In genomic region chr15:89076156-89076731, GRCm38 (mm10) we compare ENCODE assay signal across 8 mouse cellular contexts. TPM values are rescaled to one million over a fixed set of nuclear protein-coding genes. Genes with fewer than 3 reads are reported as not detected.
DNase-seq lines count a peak whose midpoint lies in the region; ATAC-seq lines count a peak whose summit lies in the region.

No protein-coding gene starts in this region.

- no peak; the same call in none of the 2 replicates for ATAC-seq in embryonic facial prominence, embryonic 14.5 days (ENCODE audit: low read depth)
- ATAC-seq in heart, embryonic 14.5 days (ENCODE audit: insufficient number of reproducible peaks, insufficient read depth, low FRiP score, low read depth): peak; percentile 2; the same call in 1 of the 2 replicates

- peaks cover 31% of the 10 kb centered on the region for H3K4me1 ChIP-seq in embryonic facial prominence, embryonic 14.5 days (ENCODE audit: control insufficient read depth, insufficient read depth, low read length)
- peaks cover 34 to 46% of the 10 kb centered on the region in 2 experiments for H3K4me1 ChIP-seq in heart, embryonic 14.5 days (ENCODE audit: control insufficient read depth in 2 of 2, insufficient read depth in 2 of 2, low read length in 2 of 2)

- peaks cover 15% of the 10 kb centered on the region; the same call in 1 of the 2 replicates for H3K36me3 ChIP-seq in embryonic facial prominence, embryonic 14.5 days (ENCODE audit: control insufficient read depth, insufficient read depth, low read length)
- peaks cover 18% of the 10 kb centered on the region for H3K36me3 ChIP-seq in heart, embryonic 14.5 days (ENCODE audit: control insufficient read depth, insufficient read depth, low read length)

- H3K27ac ChIP-seq in embryonic facial prominence, embryonic 14.5 days (replicated peaks; ENCODE audit: low read depth, low read length): peak overlapping the region; percentile 62
- peak overlapping the region; percentile 84 to 96 for H3K27ac ChIP-seq in heart, embryonic 14.5 days (replicated peaks in 1 of 2; ENCODE audit: control insufficient read depth in 1 of 2, insufficient read depth in 1 of 2, low read depth in 2 of 2, low read length in 2 of 2)

- H3K27me3 ChIP-seq in embryonic facial prominence, embryonic 14.5 days (replicated peaks; ENCODE audit: control insufficient read depth, insufficient read depth, low read length): no peaks in the 10 kb centered on the region
- no peaks in the 10 kb centered on the region for H3K27me3 ChIP-seq in heart, embryonic 14.5 days (ENCODE audit: control insufficient read depth, insufficient read depth, low read length)

- H3K4me2 ChIP-seq in embryonic facial prominence, embryonic 14.5 days (ENCODE audit: low read depth, low read length): peak overlapping the region; percentile 84
- peak overlapping the region; percentile 83 for H3K4me2 ChIP-seq in heart, embryonic 14.5 days (ENCODE audit: low read length)

- no peaks in the 10 kb centered on the region for H3K9me3 ChIP-seq in embryonic facial prominence, embryonic 14.5 days (ENCODE audit: control insufficient read depth, low read length)
- no peaks in the 10 kb centered on the region for H3K9me3 ChIP-seq in heart, embryonic 14.5 days (ENCODE audit: control insufficient read depth, low read length)

- H3K9ac ChIP-seq in embryonic facial prominence, embryonic 14.5 days (ENCODE audit: low read depth, low read length): peak overlapping the region; percentile 80
- peak overlapping the region; percentile 96 for H3K9ac ChIP-seq in heart, embryonic 14.5 days (ENCODE audit: low read length)

- WGBS in embryonic facial prominence, embryonic 14.5 days: 0% methylated on average over 14 of the region's 39 CpGs
- WGBS in heart, embryonic 14.5 days: under 1% methylated on average over 39 of the region's 39 CpGs

- peak overlapping the region; percentile 57 for H3K4me3 ChIP-seq in embryonic facial prominence, embryonic 14.5 days (ENCODE audit: low read depth, low read length)
- peak overlapping the region; percentile 82 to 92 for H3K4me3 ChIP-seq in heart, embryonic 14.5 days (ENCODE audit: control insufficient read depth in 1 of 2, insufficient read depth in 1 of 2, low read depth in 1 of 2, low read length in 2 of 2)

- DNase-seq in CD4-positive helper T cell, adult 2 months (ENCODE audit: low read depth, low spot score): peak; percentile 39
- peak; percentile 81 for DNase-seq in adrenal gland, postnatal 14 days
- DNase-seq in embryonic facial prominence, embryonic 14.5 days (ENCODE audit: low spot score): peak; percentile 40
- DNase-seq in kidney, postnatal 10 days: peak; percentile 68
- peak; percentile 29 for DNase-seq in lung, postnatal 25 days (ENCODE audit: low spot score)
- peak; percentile 57 for DNase-seq in right cerebral cortex, postnatal 14 days
- no peak for DNase-seq in frontal cortex, adult 2 months (ENCODE audit: extremely low spot score in 1 of 2, low spot score in 1 of 2)

RNA-seq across cellular contexts. Expression of gene Trabd, which starts 1.3 kb away (rescaled TPM):
- 38.2 and 47.1 TPM in 2 replicates for total RNA-seq in adrenal gland, postnatal 14 days (2021)
- 41.4 and 46.8 TPM in 2 replicates for polyA plus RNA-seq in embryonic facial prominence, embryonic 14.5 days (2014; fragmentation: Nextera tagmentation; extraction: Ambion mirVana)
- 51.6 and 51.9 TPM in 2 replicates for polyA plus RNA-seq in heart, embryonic 14.5 days (2014; fragmentation: Nextera tagmentation; extraction: Ambion mirVana)
- 24.3 and 25.8 TPM in 2 replicates for polyA plus RNA-seq in frontal cortex, adult 2 months (2012; rRNA removed)

RNA-seq across cellular contexts. Expression of gene Selenoo, which starts 12.6 kb away (rescaled TPM):
- 29.3 and 35.4 TPM in 2 replicates for total RNA-seq in adrenal gland, postnatal 14 days (2021)
- 18.3 and 18.5 TPM in 2 replicates for polyA plus RNA-seq in embryonic facial prominence, embryonic 14.5 days (2014; fragmentation: Nextera tagmentation; extraction: Ambion mirVana)
- 14.0 and 16.4 TPM in 2 replicates for polyA plus RNA-seq in heart, embryonic 14.5 days (2014; fragmentation: Nextera tagmentation; extraction: Ambion mirVana)
- polyA plus RNA-seq in frontal cortex, adult 2 months (2012; rRNA removed): 33.1 and 38.3 TPM in 2 replicates

RNA-seq across cellular contexts. Expression of gene Panx2, which starts 16.7 kb away (rescaled TPM):
- 0.52 and 1.6 TPM in 2 replicates for total RNA-seq in adrenal gland, postnatal 14 days (2021)
- polyA plus RNA-seq in embryonic facial prominence, embryonic 14.5 days (2014; fragmentation: Nextera tagmentation; extraction: Ambion mirVana): 0.42 and 0.50 TPM in 2 replicates
- 2.3 and 2.6 TPM in 2 replicates for polyA plus RNA-seq in heart, embryonic 14.5 days (2014; fragmentation: Nextera tagmentation; extraction: Ambion mirVana)
- 91.8 and 100 TPM in 2 replicates for polyA plus RNA-seq in frontal cortex, adult 2 months (2012; rRNA removed)

RNA-seq across cellular contexts. Expression of gene Tubgcp6, which starts 46.7 kb away (rescaled TPM):
- total RNA-seq in adrenal gland, postnatal 14 days (2021): 13.3 and 15.7 TPM in 2 replicates
- polyA plus RNA-seq in embryonic facial prominence, embryonic 14.5 days (2014; fragmentation: Nextera tagmentation; extraction: Ambion mirVana): 13.9 and 16.9 TPM in 2 replicates
- 10.9 and 11.3 TPM in 2 replicates for polyA plus RNA-seq in heart, embryonic 14.5 days (2014; fragmentation: Nextera tagmentation; extraction: Ambion mirVana)
- polyA plus RNA-seq in frontal cortex, adult 2 months (2012; rRNA removed): 37.4 and 39.8 TPM in 2 replicates

RNA-seq across cellular contexts. Expression of gene Hdac10, which starts 52.3 kb away (rescaled TPM):
- total RNA-seq in adrenal gland, postnatal 14 days (2021): 11.9 and 13.2 TPM in 2 replicates
- polyA plus RNA-seq in embryonic facial prominence, embryonic 14.5 days (2014; fragmentation: Nextera tagmentation; extraction: Ambion mirVana): 15.5 and 17.8 TPM in 2 replicates
- polyA plus RNA-seq in heart, embryonic 14.5 days (2014; fragmentation: Nextera tagmentation; extraction: Ambion mirVana): 11.0 and 11.5 TPM in 2 replicates
- polyA plus RNA-seq in frontal cortex, adult 2 months (2012; rRNA removed): 24.9 and 28.9 TPM in 2 replicates

Comparison
In these comparisons a context has a peak if more than half of its experiments do, and no peak if none do; other contexts are left out.
1. DNase-seq: peak in CD4-positive helper T cell, adult 2 months (single experiment), adrenal gland, postnatal 14 days (single experiment), embryonic facial prominence, embryonic 14.5 days (single experiment), kidney, postnatal 10 days (single experiment), lung, postnatal 25 days (single experiment) and right cerebral cortex, postnatal 14 days (single experiment); none in frontal cortex, adult 2 months (0 of 2).
2. RNA of gene Panx2, which starts 16.7 kb away (polyA plus RNA-seq): 91.8 to 100 TPM in frontal cortex, adult 2 months; 2.3 to 2.6 TPM in heart, embryonic 14.5 days and 0.42 to 0.50 TPM in embryonic facial prominence, embryonic 14.5 days; every median in the first group is over 10 times any median in the second.